Mouse (Mus musculus): Measurements from ENCODE around the gene Ube2m. TPM values are rescaled to one million over a fixed set of nuclear protein-coding genes. Genes with fewer than 3 reads are reported as not detected.
"Not testable (repeated sequence)": the region's sequence is repeated elsewhere in the genome, so short reads cannot be mapped to it uniquely, and the experiment has no call there.

The Ube2m gene
- total RNA-seq (2014; fragmentation: Nextera tagmentation) = 196 and 197 TPM in 2 replicates
- 126 and 132 TPM in 2 replicates for total RNA-seq (2017)

DNA sequence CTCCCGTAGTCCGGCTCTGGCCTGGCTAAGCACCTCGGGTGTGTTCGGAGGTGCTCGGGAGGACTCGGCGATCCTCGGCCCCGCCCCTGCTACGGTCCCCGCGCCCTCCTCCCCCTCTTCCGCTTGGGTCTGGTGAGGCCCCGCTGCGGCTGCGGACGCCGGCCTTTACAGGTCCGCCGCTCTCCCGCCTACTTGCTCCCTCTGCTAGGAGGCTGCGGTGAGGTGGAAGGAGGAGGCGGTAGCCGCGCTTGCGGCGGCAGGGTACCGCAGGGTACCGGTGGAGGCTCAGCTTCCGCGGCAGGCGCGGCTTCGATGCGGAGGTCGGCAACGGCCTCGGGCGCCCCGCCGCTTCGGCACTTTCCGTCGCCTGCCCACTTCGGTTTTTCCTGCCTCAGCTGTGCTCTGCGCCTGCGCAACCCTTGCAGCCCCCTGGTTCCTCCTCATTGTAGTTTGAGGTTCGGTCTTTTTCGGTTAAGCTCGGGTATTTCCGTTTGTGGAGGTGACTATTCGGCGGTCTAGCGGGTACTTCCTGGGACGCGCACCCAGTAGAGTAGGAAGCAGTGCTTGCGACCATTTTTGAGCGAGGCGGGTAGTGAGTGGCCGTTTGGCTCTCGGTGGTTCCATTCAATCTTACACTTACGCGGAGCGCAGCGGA lies at the start of gene Ube2m:
Ube2m (minus strand) TSS at position 375 of the 655 bp plus-strand sequence.
- ATAC-seq (replicated peaks; ENCODE audit: poor library complexity, severe bottlenecking) = peak; percentile 49

DNA sequence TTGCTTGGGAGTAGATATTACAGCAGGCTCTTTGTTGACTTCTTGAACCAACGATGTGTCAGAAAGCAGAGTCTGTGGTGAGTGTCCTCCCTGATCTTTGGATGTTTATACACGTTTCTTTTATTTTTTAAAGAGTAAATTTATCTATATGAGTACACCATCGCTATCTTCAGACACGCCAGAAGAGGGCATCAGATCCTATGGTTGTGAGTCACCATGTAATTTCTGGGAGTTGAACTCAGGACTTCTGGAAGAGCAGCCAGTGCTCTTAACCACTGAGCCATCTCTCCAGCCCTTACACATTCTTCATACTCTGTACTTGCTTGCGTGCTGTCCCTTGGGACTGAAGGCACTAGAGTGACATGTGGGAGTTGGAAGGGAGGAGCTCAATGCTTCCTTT lies 34.2 kb upstream of the Ube2m start:
- ATAC-seq (replicated peaks; ENCODE audit: poor library complexity, severe bottlenecking) = no peak

DNA sequence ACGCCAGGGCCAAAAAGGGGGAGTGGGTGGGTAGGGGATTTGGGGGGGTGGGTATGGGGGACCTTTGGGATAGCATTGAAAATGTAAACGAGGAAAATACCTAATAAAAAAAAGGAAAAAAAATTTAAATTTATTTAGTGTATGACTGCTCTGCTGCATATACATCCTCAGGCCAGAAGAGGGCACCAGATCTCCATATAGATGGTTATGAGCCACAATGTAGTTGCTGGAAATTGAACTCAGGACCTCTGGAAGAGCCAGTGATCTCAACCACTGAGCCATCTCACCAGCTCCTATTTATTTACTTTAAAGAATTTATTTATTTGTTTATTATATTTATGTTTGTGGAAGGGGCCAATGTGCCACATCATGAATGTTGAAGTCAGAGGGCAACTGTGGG lies 25.3 kb upstream of the Ube2m start:
- ATAC-seq (replicated peaks; ENCODE audit: poor library complexity, severe bottlenecking) = not testable (repeated sequence)

DNA sequence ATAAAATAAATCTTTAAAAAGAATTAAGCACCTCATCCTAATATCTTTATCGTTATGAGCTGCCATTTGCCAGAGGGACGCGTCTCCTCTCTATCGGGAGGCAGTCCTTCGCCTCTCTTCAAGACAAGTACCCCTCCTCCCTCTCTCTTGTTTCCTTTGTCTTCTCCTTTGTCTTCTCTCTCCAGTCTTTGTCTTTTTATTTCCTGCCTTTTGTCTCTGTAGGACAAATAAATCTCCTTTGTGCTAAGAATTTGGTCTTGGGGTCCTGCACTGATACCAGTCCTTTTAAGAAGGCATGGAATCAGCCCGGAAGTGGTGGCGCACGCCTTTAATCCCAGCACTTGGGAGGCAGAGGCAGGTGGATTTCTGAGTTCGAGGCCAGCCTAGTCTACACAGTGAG lies 21.5 kb upstream of the Ube2m start:
- no peak for ATAC-seq (replicated peaks; ENCODE audit: poor library complexity, severe bottlenecking)

DNA sequence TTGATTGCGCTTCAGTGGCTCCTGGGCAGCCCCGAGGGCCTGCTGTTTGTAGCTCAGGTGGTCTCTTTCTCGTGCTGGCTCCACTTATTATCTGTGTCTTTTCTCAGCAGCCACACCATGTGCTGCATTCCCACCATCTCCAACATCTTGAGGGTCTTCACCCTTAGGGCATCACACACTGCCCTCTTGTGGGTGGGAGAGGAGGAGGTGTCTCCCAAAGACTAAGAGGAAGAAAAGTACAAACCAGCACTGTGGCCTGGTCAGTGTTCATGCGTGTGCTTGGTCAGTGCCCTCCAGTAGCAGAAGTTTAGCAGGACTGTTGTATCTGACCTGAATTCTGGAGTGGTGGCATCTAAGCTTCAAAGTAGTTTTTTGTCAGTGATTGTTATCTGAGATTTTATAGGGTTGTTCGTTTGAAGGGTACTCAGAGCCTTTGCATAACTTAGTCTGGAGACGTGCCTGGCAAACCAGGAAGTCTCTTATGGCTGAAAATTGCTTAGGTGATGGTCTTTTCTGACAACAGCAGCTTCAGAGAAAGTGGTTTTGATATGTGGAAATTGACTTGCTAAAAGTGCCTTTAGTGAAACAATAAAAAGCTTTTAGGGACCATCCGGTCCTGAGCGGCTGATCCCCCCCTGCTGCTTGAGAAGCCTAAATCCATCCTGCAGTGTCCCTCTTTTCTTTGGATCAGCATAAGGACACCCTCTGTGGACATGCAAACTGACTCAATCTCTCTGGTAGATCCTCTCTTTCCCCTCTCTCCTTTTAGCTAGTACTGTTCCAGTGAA lies 19.0 kb upstream of the Ube2m start:
- no peak for ATAC-seq (replicated peaks; ENCODE audit: poor library complexity, severe bottlenecking)

DNA sequence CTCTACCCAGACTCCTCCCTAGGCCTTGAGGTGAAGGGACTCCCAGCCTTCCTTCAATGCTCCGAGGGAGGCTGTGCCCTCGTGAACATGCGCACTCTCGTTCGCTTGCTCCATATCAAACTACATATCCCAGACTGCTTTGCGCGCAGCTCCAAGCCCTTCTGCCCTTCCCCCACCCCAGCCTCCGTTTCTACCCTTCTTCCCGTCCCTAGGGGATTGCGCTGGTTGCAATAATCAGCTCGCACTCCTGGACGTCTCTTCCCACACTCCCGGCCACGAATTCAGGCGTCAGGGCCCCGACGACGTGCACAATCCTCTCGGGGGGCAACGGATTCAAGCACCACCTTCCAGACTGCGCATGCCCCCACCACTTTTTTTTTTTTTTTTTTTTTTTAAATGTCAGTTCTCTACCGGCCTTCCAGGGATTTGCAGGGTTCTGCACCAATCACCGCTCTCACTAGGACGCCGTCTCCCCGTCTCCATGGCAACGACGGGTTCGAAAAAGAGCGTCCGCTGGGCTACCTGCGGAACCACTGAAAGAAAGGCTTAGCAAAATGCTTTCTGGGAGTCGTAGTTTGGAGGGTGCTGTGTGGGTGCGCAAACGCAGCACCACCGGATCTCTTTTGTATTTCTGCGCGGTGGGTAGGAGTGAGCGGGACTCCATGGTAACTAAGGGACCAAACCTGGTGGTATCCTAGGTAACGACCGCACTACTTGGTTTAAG lies 16.4 kb upstream of the Ube2m start, which contains the start of gene Mzf1:
Mzf1 (minus strand) TSS at position 478 of the 724 bp plus-strand sequence.
- ATAC-seq (replicated peaks; ENCODE audit: poor library complexity, severe bottlenecking) = peak; percentile 88

DNA sequence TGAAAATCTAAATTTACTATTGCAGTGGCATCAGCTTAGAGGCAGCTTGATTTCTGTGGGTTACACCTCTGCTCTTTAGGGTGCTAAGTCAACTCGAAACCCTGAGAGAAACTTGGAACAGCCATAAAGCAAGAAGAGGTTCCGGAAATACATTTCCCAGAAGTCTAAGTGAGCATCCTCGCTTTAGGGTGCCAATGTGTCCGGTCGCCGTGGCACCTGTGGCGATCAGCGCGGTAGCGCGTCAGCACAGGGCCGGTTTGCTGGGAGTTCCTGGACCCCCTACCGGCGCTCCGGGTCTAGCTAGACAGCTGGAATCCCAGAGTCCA lies 15.8 kb upstream of the Ube2m start:
- ATAC-seq (replicated peaks; ENCODE audit: poor library complexity, severe bottlenecking) = no peak

DNA sequence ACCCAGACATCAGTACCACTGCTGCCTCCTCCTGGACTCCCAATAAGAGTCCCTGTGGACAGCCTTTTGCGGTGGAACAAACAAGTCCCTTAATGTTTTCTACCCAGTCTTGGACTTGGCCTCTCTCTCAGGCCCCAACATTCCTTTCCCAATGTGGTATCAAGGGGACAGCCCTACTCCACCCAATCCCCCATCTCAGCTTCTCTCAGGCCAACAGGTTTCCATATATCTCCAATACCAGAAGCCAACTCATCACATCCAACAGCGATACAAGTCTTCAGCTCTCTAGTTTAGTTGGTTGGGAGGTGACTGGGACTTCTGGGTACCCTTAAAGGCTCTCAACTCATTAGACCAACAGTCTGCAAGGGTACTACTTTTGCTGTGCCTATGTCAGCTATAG lies 15.4 kb upstream of the Ube2m start:
- no peak for ATAC-seq (replicated peaks; ENCODE audit: poor library complexity, severe bottlenecking)

DNA sequence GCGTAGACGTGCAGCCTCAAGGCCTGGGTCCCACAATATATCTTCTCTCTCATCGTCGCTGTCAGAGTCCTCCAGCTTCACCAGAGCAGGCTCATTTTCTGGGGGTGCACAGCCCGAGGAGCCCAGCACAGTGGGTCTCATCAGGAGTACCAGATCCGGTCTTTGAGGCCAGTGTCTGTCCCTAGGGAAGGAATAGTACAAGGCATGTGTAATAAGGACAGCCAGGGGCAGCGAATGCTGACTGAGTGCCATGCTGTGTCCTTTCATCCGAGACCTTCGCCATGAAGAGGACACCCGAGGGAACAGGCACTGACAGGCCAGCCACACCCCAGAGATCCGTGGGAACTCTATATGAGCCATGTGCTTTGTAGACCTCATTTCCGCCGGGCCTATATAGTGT lies 14.9 kb upstream of the Ube2m start:
- no peak for ATAC-seq (replicated peaks; ENCODE audit: poor library complexity, severe bottlenecking)

DNA sequence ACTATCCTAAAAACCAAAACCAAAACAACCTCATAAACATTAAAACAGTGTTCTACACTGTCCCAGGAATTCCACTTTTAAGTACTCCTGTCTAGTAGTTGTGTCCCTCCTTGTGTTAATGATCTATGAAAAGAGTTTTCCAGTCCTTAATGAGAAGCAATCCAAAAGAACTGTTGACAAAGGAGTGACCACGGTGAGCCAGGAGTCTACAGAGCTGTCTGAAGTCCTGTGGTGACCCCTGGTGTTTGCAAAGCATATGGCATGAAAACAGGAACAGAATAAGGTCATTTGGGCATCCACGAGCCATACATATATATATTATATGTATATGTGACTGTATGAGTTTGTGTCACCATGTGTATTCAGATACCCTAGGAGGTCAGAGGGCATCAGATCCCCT lies 8.0 kb upstream of the Ube2m start:
- ATAC-seq (replicated peaks; ENCODE audit: poor library complexity, severe bottlenecking) = peak; percentile 75

DNA sequence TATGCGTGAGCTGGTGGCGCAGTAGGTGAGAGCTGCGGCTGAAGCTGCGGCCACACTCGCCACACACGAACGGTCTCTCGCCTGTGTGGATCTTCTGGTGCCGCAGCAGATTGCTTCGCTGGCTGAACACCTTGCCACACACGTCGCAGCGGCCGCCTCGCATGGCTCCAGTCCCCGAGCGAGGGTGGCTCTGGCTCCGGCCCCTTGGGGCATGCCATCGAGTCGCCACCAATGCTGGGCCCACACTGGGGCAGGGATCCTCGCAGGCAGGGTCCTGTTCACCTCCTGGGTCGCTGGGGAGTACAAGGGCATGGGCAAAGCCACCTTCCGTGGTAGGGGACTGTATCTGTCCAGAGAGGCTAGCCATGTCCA lies 6.2 kb upstream of the Ube2m start:
- ATAC-seq (replicated peaks; ENCODE audit: poor library complexity, severe bottlenecking) = no peak

DNA sequence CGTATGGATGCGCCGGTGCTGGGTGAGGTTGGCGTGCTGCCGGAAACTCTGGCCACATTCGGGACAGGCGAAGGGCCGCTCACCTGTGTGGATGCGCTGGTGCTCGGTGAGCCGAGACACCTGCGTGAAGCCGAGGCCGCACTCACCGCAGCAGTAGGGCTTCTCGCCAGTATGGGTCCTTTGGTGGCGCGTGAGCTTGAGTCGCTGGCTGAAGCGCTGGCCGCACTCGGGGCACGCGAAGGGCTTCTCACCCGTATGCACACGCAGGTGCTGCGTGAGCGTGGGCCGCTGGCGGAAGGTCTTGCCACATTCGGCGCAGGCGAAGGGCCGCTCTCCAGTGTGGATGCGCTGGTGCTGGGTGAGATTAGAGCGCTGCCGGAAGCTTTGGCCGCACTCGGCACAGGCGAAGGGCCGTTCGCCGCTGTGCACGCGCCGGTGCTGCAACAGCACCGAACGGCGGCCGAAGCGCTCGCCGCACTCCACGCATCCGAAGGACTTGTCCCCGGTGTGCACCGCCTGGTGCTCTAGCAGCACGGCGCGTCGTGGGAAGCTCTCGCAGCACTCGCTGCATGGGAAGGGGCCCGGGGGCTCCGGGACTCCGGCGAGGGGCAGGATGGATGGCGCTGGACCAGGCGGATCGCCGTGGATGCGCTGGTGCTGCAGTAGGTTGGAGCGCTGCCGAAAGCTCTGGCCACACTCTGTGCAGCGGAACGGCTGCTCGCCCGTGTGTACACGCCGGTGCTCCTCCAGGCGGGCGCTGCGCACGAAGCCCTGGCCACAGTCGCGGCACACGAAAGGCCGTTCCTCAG lies 5.6 kb upstream of the Ube2m start:
- peak; percentile 38 for ATAC-seq (replicated peaks; ENCODE audit: poor library complexity, severe bottlenecking)

DNA sequence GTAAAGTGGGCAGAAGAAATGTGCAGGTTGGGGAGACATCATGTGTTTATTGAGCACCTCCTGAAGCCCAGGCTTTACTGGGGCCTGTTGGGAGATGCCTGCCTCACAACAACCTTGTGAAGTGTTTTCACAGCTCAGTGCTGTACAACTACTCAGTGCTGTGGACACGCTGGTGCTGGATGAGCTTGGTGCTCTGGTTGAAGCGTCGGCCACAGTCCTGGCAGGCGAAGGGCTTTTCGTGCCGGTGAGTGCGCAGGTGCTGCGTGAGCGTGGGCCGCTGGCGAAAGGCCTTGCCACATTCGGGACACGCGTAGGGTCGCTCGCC lies 5.0 kb upstream of the Ube2m start:
- ATAC-seq (replicated peaks; ENCODE audit: poor library complexity, severe bottlenecking) = no peak

DNA sequence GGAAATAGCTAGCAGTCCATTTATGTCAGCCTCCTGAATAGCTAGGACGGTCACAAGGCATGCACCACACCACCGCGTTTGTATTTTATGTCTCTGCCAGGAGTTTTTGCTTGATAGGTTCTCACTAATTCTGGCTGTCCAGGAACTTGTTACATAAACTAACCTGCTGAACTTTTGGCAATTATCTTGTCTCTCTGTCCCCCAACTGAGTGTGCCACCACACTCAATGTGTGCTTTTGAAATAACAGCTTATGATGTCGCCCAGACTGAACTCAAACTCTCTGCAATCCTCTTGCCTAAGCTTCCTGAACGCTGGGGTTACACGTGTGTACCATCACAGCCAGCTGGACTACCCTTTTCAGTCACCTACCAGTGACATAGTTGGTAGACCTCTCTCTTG lies 4.4 kb upstream of the Ube2m start:
- no peak for ATAC-seq (replicated peaks; ENCODE audit: poor library complexity, severe bottlenecking)

DNA sequence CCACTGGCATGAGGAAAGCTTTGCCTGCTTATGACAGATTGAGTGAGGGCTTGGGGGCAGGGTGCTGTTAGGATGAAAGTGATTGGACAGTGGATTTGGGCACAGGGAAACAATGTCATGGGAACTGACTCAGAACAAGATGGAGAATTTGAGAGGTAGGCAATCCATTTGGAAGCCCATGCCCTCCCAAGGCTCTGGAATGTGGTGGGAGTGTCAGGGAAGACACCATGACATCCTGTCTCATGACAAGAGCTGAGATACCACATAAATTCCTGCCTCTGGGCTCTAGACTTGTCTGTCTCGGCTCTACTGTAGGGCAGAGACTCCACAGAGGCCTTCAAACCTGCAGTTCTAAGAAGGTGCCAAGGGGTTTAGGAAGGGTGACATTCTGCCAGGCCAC lies 3.2 kb upstream of the Ube2m start:
- ATAC-seq (replicated peaks; ENCODE audit: poor library complexity, severe bottlenecking) = no peak

DNA sequence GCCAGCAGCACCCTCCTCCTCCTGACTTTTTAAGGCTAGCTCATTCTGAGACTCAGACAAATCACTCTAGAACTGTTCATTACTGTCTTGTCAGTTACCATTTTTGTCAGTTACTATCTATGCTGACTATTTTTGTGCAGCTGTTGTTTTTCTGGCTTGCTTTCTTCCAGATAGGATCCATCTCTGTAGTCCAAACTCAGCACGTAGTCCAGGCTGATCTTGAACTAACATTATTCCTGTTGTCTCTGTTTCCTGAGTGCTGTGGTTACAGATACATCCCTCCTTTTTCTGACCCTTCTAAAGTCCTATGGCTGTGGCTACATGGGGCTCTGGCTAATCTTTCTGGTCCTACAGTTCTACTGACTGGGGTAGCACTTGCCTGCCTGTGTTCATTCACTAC lies 1.1 kb upstream of the Ube2m start:
- no peak for ATAC-seq (replicated peaks; ENCODE audit: poor library complexity, severe bottlenecking)

DNA sequence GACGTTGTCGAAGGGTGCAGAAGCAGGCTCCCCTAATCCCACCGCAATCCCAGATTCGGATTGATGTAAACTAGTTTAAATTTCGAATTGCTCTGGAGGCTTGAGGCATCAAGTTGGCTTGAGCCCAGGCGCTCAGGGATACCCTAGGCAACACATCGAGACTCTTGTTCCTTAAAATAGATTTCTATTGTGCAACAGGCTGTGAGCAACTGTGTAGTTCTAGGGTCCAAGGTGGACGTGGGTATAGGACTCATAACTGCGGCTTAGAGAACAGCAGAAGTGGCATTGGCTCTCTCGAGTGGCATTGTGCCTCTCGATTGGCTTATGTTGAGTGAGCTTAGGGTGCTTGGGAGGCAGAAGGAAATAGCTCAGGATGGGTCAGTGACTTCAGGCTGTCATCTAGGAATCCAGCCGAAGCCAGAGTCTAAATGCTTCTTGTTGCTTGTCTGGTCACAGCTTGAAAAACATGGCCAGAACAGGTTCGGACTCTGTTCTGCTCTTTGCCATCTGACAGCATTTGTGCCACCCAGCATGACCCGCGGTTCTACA lies 620 bp upstream of the Ube2m start:
- peak; percentile 38 for ATAC-seq (replicated peaks; ENCODE audit: poor library complexity, severe bottlenecking)

DNA sequence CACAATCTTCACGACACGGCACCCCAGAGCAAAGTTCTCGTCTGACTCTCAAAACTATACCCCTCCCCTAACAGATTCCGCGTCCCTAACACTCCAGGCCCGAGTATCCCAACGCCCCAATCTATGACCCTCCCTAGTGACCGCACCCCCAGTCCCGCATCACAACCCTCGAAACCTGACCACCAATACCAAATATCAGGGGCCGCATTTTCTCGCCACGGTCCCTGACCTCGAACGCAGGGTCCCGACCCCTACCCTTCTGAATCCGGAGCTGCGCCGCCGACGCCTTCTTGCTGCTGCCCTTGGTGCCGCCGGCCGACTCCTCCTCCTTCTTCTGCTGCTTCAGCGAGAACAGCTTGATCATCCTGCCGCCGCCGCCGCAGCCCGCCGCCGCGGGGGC lies 709 bp downstream of the Ube2m start:
- ATAC-seq (replicated peaks; ENCODE audit: poor library complexity, severe bottlenecking) = no peak

DNA sequence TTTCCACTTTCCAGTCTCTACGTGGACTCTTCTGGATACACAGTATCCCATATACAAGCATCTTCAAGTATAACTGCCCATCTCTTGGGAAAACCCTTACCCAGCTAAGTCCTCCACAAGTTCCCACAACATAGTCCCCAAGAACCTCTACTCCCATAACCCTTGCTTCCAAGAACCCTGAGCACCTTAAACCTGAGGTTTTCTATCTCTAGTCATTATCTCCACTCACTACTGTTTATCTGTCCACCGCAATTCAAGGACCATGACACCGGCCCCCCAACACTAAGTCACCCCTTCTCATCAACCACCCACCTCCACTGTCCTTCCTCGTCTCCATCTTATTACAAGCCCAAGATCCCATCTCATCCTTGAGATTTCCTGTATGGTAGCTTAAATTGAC lies 1.3 kb downstream of the Ube2m start:
- ATAC-seq (replicated peaks; ENCODE audit: poor library complexity, severe bottlenecking) = no peak

DNA sequence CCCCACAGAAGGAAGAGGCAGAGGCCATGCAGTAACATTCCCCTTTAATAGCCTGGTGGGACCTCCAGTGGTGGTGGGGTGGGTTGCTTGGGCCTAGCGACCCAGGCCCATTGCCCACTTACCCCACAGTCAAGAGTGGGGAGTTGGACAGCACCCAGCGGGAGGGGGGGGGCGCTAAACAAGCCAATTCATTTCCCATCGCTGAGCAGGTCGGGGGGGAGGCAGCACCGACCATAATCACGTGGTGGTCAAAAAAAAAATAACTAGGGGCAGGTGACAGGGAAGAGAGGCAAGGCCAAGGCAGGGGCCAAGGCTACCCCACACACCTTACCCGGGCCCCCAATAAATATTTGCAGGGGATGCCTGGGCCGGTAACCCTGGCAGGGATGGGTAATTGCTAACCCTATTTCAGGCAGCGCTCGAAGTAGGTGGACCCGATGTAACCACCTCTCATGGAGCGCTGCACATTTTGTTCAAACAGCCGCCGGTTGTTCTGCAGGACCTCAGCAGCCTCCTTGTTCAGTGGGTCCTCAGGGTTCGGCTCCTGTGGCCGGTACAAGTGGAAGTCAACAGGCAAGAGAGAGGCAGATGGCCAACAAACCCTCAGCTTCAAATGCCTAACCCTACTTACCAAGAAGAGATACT lies 2.7 kb downstream of the Ube2m start:
- ATAC-seq (replicated peaks; ENCODE audit: poor library complexity, severe bottlenecking) = no peak
